Mouse (Mus musculus): ENCODE data around the gene Prox2. TPM values are rescaled to one million over a fixed set of nuclear protein-coding genes. Genes with fewer than 3 reads are reported as not detected.
A peak's percentile ranks its signal among the peaks of the same experiment; 100 is the strongest.

Prox2 gene
- polyA plus RNA-seq, 1 experiment = 38.3 TPM

DNA sequence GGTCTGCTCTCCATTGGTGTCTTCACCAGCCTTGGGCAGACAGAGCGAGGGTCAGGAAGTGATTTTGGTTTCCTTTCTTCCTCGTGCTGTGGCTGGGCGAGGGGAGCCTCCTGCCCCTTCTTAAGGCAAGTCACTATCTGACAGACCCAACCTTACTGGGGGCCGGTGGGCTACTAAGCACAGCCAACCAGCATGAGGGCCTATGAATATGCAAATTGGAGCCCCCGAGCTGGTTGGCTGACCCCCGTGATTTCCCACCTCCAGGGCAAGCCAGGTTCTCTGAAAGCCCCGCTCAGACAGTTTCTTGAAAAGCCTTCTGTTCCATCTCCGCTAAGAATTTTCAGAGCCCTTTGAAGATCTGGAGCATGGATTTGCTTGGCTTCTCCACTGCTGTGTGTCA lies 4.3 kb downstream of the Prox2 start:
- Histone ChIP-seq H3K27me3 (ENCODE audit: control insufficient read depth, insufficient read depth, low read length) (no peaks in the 10 kb centered on the region), H3K4me1 (ENCODE audit: control insufficient read depth, insufficient read depth, low read length) (peaks cover 16% of the 10 kb centered on the region), H3K4me3 (ENCODE audit: control insufficient read depth, low read depth, low read length) (no peak overlapping the region), H3K36me3 (ENCODE audit: control insufficient read depth, insufficient read depth, low read length) (no peaks in the 10 kb centered on the region), H3K27ac (ENCODE audit: control insufficient read depth, insufficient read depth, low read depth, low read length) (no peak overlapping the region)
- no peak for TF ChIP-seq CTCF (IDR thresholded peaks at IDR 0.05; ENCODE audit: control insufficient read depth, insufficient read depth, insufficient replicate concordance, low read depth, low read length)
- no peak for TF ChIP-seq POLR2A (IDR thresholded peaks at IDR 0.05; ENCODE audit: control insufficient read depth, low read depth, low read length)

DNA sequence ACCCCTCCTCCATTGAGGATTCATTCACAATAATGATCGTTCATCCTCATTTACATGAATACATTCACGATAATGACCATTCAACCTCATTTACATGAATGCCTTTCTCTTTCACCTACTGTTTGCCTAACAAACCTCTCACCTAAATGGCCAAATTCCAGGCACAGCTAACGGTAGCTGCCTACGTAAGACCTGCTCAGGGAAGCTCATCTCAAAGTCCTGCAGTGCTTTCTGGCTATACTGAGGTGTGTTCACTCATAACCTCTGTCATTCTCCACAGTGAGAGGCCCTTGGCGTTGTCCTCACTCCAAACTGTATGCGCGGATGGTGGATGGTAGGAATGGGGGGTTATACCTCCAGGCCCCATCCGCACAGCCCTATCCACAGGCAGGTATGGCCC lies 5.8 kb downstream of the Prox2 start:
- no peak for TF ChIP-seq POLR2A (IDR thresholded peaks at IDR 0.05; ENCODE audit: control insufficient read depth, low read depth, low read length)
- no peak for TF ChIP-seq CTCF (IDR thresholded peaks at IDR 0.05; ENCODE audit: control insufficient read depth, insufficient read depth, insufficient replicate concordance, low read depth, low read length)
- no peaks in the 10 kb centered on the region for H3K36me3 ChIP-seq (ENCODE audit: control insufficient read depth, insufficient read depth, low read length)
- H3K27me3 ChIP-seq (ENCODE audit: control insufficient read depth, insufficient read depth, low read length) = no peaks in the 10 kb centered on the region
- H3K4me1 ChIP-seq (ENCODE audit: control insufficient read depth, insufficient read depth, low read length) = peaks cover 11% of the 10 kb centered on the region
- H3K4me3 ChIP-seq (ENCODE audit: control insufficient read depth, low read depth, low read length) = no peak overlapping the region
- no peak overlapping the region for H3K27ac ChIP-seq (ENCODE audit: control insufficient read depth, insufficient read depth, low read depth, low read length)

DNA sequence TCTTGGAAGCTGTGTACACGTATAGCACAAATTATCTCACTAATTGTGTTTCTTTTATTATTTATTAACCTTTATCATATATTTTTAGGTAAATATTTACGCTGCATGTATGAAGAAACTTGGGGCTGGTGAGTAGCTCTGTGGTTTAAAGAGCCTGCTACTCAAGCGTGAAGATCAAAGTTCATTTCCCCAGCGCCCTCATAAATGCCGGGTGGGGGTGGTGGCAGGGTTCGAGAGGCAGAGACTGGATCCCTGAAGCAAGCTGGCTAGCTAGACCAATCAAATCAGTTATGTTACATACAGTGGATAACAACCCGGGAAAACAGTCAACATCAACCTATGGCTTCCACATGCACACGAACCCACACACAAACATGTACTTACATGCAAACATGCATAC lies 7.5 kb downstream of the Prox2 start:
- H3K4me1 ChIP-seq (ENCODE audit: control insufficient read depth, insufficient read depth, low read length) = peaks cover 10% of the 10 kb centered on the region
- H3K36me3 ChIP-seq (ENCODE audit: control insufficient read depth, insufficient read depth, low read length) = no peaks in the 10 kb centered on the region
- TF ChIP-seq CTCF (IDR thresholded peaks at IDR 0.05; ENCODE audit: control insufficient read depth, insufficient read depth, insufficient replicate concordance, low read depth, low read length) (no peak), POLR2A (IDR thresholded peaks at IDR 0.05; ENCODE audit: control insufficient read depth, low read depth, low read length) (no peak)
- H3K4me3 ChIP-seq (ENCODE audit: control insufficient read depth, low read depth, low read length) = no peak overlapping the region
- no peaks in the 10 kb centered on the region for H3K27me3 ChIP-seq (ENCODE audit: control insufficient read depth, insufficient read depth, low read length)
- no peak overlapping the region for H3K27ac ChIP-seq (ENCODE audit: control insufficient read depth, insufficient read depth, low read depth, low read length)

DNA sequence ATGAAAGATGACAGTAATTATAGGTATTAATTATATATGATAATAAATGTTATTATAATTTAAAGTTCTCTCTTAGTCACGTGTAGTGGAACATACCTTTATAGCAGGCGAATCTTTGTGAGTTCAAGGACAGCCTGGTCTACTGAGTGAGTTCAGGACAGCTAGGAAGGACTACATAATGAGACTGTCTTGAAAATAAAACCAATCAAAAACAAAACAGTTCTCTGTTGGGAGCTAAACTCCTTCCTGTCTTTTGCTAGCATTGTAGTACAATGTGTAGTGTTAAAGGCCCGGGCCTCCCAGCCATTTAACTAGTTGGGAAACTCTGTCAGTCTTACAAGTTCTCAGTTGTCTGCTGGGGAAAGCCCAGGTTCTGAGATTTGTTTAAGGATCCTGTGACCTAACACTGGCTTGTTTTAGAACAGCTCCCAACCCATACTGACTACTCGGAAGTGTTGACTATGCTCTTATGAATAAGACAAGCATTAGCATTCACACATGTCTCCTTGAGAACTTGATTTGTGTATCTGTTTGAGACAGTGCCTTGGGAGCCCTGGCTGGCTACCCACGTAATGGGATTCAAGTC lies 8.9 kb downstream of the Prox2 start:
- Histone ChIP-seq H3K4me3 (ENCODE audit: control insufficient read depth, low read depth, low read length) (no peak overlapping the region), H3K4me1 (ENCODE audit: control insufficient read depth, insufficient read depth, low read length) (peaks cover 9% of the 10 kb centered on the region), H3K27ac (ENCODE audit: control insufficient read depth, insufficient read depth, low read depth, low read length) (no peak overlapping the region), H3K27me3 (ENCODE audit: control insufficient read depth, insufficient read depth, low read length) (no peaks in the 10 kb centered on the region), H3K36me3 (ENCODE audit: control insufficient read depth, insufficient read depth, low read length) (no peaks in the 10 kb centered on the region)
- TF ChIP-seq CTCF (IDR thresholded peaks at IDR 0.05; ENCODE audit: control insufficient read depth, insufficient read depth, insufficient replicate concordance, low read depth, low read length) (no peak), POLR2A (IDR thresholded peaks at IDR 0.05; ENCODE audit: control insufficient read depth, low read depth, low read length) (no peak)

DNA sequence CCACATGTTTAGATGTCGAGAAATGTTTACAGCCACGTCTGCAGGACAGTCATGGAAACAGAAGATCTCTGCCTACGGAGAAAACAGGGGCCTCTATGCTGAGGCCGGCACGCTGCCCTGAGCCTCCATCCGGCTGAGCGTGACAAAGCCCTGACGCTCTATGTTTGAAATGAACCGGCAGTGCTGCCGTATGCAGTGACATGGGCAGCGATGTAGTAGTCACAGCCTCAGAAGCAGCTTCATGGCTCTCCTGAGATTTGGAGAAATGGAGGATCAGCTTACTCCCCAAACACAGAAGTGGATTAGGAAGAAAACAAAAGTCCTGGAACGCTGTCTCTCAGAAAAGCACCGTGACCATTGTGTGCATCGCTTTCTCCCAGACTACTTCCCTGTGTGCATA lies 9.6 kb downstream of the Prox2 start:
- Histone ChIP-seq H3K4me3 (ENCODE audit: control insufficient read depth, low read depth, low read length) (no peak overlapping the region), H3K4me1 (ENCODE audit: control insufficient read depth, insufficient read depth, low read length) (peaks cover 3% of the 10 kb centered on the region), H3K27ac (ENCODE audit: control insufficient read depth, insufficient read depth, low read depth, low read length) (no peak overlapping the region), H3K36me3 (ENCODE audit: control insufficient read depth, insufficient read depth, low read length) (no peaks in the 10 kb centered on the region), H3K27me3 (ENCODE audit: control insufficient read depth, insufficient read depth, low read length) (no peaks in the 10 kb centered on the region)
- no peak for TF ChIP-seq POLR2A (IDR thresholded peaks at IDR 0.05; ENCODE audit: control insufficient read depth, low read depth, low read length)
- TF ChIP-seq CTCF (IDR thresholded peaks at IDR 0.05; ENCODE audit: control insufficient read depth, insufficient read depth, insufficient replicate concordance, low read depth, low read length) = no peak

DNA sequence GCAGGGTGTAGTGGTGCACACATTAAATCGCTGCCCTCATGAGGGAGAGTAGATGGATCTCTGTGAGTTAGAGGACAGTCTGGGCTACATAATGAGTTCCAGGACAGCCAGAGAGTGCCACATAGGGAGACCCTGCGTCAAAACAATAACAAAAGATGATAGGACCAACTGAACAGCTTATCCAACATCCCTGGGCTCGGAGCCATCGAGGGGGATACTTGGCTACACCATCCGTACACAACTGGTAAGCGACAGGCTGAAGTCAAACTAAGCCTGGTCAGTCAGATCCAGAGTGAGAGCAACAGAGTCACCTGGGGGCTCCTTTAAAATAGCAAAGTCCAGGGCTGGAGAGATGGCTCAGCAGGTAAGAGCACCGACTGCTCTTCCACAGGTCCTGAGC lies 14.7 kb downstream of the Prox2 start:
- H3K4me3 ChIP-seq (ENCODE audit: control insufficient read depth, low read depth, low read length) = peak overlapping the region; percentile 89
- H3K4me1 ChIP-seq (ENCODE audit: control insufficient read depth, insufficient read depth, low read length) = peaks cover 5% of the 10 kb centered on the region
- no peaks in the 10 kb centered on the region for H3K27me3 ChIP-seq (ENCODE audit: control insufficient read depth, insufficient read depth, low read length)
- TF ChIP-seq POLR2A (IDR thresholded peaks at IDR 0.05; ENCODE audit: control insufficient read depth, low read depth, low read length) = no peak
- no peak for TF ChIP-seq CTCF (IDR thresholded peaks at IDR 0.05; ENCODE audit: control insufficient read depth, insufficient read depth, insufficient replicate concordance, low read depth, low read length)
- no peaks in the 10 kb centered on the region for H3K36me3 ChIP-seq (ENCODE audit: control insufficient read depth, insufficient read depth, low read length)
- no peak overlapping the region for H3K27ac ChIP-seq (ENCODE audit: control insufficient read depth, insufficient read depth, low read depth, low read length)

DNA sequence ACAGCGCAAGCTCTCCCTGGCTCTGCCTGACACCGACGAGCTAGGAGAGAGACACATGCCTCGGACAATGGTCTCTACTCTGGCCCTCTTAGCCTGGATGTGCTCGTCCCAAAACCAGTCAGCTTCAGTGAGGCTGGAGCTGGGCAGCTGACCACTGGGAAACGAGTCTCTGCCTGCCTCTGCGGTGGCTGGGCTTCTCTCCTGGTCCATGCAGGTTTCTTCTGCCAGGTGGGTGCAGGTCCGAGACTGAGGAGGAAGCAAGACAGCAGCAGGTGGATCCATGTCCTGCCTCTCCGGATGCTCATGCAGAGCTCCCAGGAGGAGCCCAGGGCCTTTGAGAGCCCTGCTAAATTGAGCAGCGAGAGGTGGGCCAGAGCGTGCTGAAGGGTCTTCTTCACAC lies 15.4 kb downstream of the Prox2 start:
- no peak for TF ChIP-seq CTCF (IDR thresholded peaks at IDR 0.05; ENCODE audit: control insufficient read depth, insufficient read depth, insufficient replicate concordance, low read depth, low read length)
- TF ChIP-seq POLR2A (IDR thresholded peaks at IDR 0.05; ENCODE audit: control insufficient read depth, low read depth, low read length) = no peak
- Histone ChIP-seq H3K27me3 (ENCODE audit: control insufficient read depth, insufficient read depth, low read length) (no peaks in the 10 kb centered on the region), H3K4me3 (ENCODE audit: control insufficient read depth, low read depth, low read length) (peak overlapping the region; percentile 89), H3K27ac (ENCODE audit: control insufficient read depth, insufficient read depth, low read depth, low read length) (peak overlapping the region; percentile 58), H3K36me3 (ENCODE audit: control insufficient read depth, insufficient read depth, low read length) (no peaks in the 10 kb centered on the region), H3K4me1 (ENCODE audit: control insufficient read depth, insufficient read depth, low read length) (peaks cover 5% of the 10 kb centered on the region)

DNA sequence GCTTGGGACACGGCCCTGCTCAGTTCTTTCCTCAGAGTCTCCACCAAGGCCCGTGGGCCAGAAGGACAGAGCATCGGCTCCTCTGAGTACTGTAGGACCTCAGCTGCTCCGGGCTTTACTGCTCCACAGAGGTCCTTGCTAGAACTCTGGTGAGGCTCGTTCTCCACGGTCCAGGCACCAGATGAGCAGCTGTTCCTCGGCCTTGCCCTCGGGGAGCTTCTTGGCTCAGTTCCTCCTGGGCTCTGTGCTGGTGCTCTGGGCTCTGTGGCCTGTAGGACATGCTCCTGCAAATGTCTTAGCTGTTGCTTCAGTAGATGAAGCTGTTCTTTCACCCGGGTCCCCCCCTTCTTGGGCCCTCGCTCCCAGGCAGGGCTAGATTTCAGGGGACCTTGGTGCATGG lies 15.9 kb downstream of the Prox2 start:
- no peaks in the 10 kb centered on the region for H3K36me3 ChIP-seq (ENCODE audit: control insufficient read depth, insufficient read depth, low read length)
- H3K27me3 ChIP-seq (ENCODE audit: control insufficient read depth, insufficient read depth, low read length) = no peaks in the 10 kb centered on the region
- peak overlapping the region; percentile 89 for H3K4me3 ChIP-seq (ENCODE audit: control insufficient read depth, low read depth, low read length)
- no peak for TF ChIP-seq POLR2A (IDR thresholded peaks at IDR 0.05; ENCODE audit: control insufficient read depth, low read depth, low read length)
- no peak for TF ChIP-seq CTCF (IDR thresholded peaks at IDR 0.05; ENCODE audit: control insufficient read depth, insufficient read depth, insufficient replicate concordance, low read depth, low read length)
- H3K27ac ChIP-seq (ENCODE audit: control insufficient read depth, insufficient read depth, low read depth, low read length) = peak overlapping the region; percentile 58
- peaks cover 5% of the 10 kb centered on the region for H3K4me1 ChIP-seq (ENCODE audit: control insufficient read depth, insufficient read depth, low read length)

Data from testis, adult 2 months (tissue).